Mouse (Mus musculus): ENCODE measurements around the gene Syngr1. TPM values are rescaled to one million over a fixed set of nuclear protein-coding genes. Genes with fewer than 3 reads are reported as not detected.

Gene Syngr1
- polyA plus RNA-seq, 1 experiment = 47.9 TPM

- Histone ChIP-seq H3K27ac (replicated peaks; ENCODE audit: low read depth, low read length) (no peak overlapping the region), H3K4me1 (ENCODE audit: control insufficient read depth, insufficient read depth, insufficient read length, low read length) (peaks cover 8% of the 10 kb centered on the region; the same call in 1 of the 2 replicates), H3K4me3 (ENCODE audit: insufficient read depth, low read depth, low read length) (no peak overlapping the region)
Observed at GRCm38 (mm10) chr15:80078058-80078814, 12.9 kb upstream of the Syngr1 start.

DNA sequence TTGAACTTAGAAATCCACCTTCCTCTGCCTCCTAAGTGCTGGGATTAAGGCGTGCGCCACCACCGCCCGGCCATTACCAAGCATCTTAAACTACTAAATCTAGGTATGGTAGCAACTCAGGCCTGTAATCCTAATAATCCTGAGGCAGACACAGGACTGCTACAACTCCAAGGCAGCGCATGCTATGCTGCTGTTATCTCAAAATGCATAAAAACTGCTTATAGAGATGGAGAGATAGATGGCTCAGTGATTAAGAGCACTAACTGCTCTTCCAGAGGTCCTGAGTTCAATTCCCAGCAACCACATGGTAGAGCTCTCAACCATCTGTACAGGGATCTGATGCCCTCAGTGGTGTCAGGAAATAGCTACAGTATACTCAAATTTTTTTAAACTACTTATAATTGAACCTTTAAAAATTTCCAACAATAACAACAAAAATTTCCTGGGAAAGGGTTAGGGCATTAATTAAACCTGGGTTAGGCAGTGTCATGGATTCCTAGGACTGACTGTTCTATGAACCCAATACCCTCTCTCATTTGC is 11.9 kb upstream of the Syngr1 start:
- H3K4me3 ChIP-seq (ENCODE audit: insufficient read depth, low read depth, low read length) = no peak overlapping the region
- H3K4me1 ChIP-seq (ENCODE audit: control insufficient read depth, insufficient read depth, insufficient read length, low read length) = peaks cover 8% of the 10 kb centered on the region; the same call in 1 of the 2 replicates
- H3K27ac ChIP-seq (replicated peaks; ENCODE audit: low read depth, low read length) = no peak overlapping the region

- Histone ChIP-seq H3K27ac (replicated peaks; ENCODE audit: low read depth, low read length) (no peak overlapping the region), H3K4me3 (ENCODE audit: insufficient read depth, low read depth, low read length) (no peak overlapping the region), H3K4me1 (ENCODE audit: control insufficient read depth, insufficient read depth, insufficient read length, low read length) (peaks cover 3% of the 10 kb centered on the region; the same call in 1 of the 2 replicates)
Observed at GRCm38 (mm10) chr15:80079954-80080353, 11.2 kb upstream of the Syngr1 start.

DNA sequence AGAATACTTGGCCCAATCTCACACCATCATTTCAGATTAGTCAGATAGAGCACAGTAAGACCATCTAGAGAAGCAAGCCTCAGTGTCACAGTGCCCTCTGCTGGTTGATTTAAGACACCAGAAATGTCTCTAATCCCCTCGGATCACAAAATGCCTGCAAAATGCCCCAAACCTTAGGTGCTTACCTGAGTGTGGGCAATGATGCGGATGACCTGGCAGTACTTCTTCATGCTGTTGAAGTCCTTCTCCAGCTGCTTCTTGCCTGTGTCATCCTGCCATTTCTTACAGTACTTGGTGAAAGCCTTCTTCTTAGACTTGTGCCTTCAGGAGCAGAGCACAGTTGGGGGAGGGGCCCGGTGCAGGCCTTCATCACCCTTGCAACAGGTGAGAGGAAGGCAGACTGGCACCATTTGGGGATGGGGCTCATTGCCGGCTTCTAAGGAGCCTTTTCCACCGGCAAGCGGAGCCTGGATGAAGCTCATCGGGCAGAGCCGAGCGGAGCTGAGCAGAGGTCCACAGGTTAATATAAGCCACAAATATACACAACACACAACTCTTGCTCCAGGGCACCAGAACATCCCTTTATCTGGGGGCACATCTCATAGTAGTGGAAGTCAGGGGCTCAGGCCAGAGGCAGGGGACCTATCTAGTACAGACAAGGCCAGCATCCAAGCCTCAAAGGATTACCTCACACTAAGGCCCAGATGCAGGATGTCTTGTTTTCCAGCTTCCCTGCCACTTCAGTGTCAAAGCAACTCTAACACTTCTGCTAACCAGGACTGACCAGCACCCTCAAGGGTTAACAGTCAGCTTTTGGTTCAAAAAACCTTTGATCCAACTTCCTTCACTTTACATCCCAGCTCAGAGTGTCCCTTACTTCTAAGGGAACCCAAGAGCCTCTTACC is 10.2 kb upstream of the Syngr1 start:
- Histone ChIP-seq H3K4me3 (ENCODE audit: insufficient read depth, low read depth, low read length) (no peak overlapping the region; the same call in 1 of the 2 replicates), H3K4me1 (ENCODE audit: control insufficient read depth, insufficient read depth, insufficient read length, low read length) (peaks cover 3% of the 10 kb centered on the region; the same call in 1 of the 2 replicates), H3K27ac (replicated peaks; ENCODE audit: low read depth, low read length) (no peak overlapping the region)

GRCm38 (mm10) chr15:80081801-80082546 is 9.2 kb upstream of the Syngr1 start:
- peaks cover 3% of the 10 kb centered on the region; the same call in 1 of the 2 replicates for H3K4me1 ChIP-seq (ENCODE audit: control insufficient read depth, insufficient read depth, insufficient read length, low read length)
- 0 out of 2 replicates have a peak overlapping the region, but pooled peaks have one; percentile 5 for H3K27ac ChIP-seq (replicated peaks; ENCODE audit: low read depth, low read length)
- peak overlapping the region; percentile 73 for H3K4me3 ChIP-seq (ENCODE audit: insufficient read depth, low read depth, low read length)

DNA sequence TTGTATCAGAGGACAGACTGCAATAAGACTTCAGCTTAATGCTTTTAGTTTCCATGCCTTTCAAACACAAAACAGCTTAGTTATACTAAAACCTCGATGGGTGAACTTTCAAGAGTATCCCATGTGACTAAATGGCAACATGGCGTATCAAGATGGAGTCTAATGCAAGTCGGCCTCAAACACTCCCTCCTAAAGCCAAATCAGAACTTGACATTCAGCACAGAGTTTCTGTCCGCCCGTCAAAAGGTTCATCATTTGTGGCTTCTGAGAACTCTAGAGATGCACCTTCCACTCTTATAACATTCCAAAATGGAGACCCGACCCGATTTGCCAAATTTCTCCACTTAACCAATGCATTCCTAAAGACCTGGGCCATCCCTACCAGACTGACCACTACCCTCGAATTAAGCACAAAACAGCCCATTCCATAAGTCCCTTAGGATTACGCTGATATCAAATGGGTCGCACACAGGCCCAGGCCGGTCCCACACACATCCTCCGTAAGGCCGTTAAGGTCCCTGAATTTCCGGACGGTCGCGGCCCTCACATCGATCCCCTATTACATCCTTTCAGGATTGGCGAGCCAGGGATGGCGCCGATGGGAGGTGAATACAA is 8.4 kb upstream of the Syngr1 start:
- Histone ChIP-seq H3K4me3 (ENCODE audit: insufficient read depth, low read depth, low read length) (peak overlapping the region; percentile 73), H3K4me1 (ENCODE audit: control insufficient read depth, insufficient read depth, insufficient read length, low read length) (peaks cover 3% of the 10 kb centered on the region; the same call in 1 of the 2 replicates), H3K27ac (replicated peaks; ENCODE audit: low read depth, low read length) (peak overlapping the region; percentile 84)

GRCm38 (mm10) chr15:80083276-80083731 is 7.8 kb upstream of the Syngr1 start:
- Histone ChIP-seq H3K4me3 (ENCODE audit: insufficient read depth, low read depth, low read length) (peak overlapping the region; percentile 73), H3K4me1 (ENCODE audit: control insufficient read depth, insufficient read depth, insufficient read length, low read length) (peaks cover 3% of the 10 kb centered on the region; the same call in 1 of the 2 replicates), H3K27ac (replicated peaks; ENCODE audit: low read depth, low read length) (peak overlapping the region; percentile 93)

- peak overlapping the region; percentile 93 for H3K27ac ChIP-seq (replicated peaks; ENCODE audit: low read depth, low read length)
- peaks cover 3% of the 10 kb centered on the region; the same call in 1 of the 2 replicates for H3K4me1 ChIP-seq (ENCODE audit: control insufficient read depth, insufficient read depth, insufficient read length, low read length)
- H3K4me3 ChIP-seq (ENCODE audit: insufficient read depth, low read depth, low read length) = peak overlapping the region; percentile 70
Observed at GRCm38 (mm10) chr15:80083740-80084139, 7.4 kb upstream of the Syngr1 start.

- Histone ChIP-seq H3K27ac (replicated peaks; ENCODE audit: low read depth, low read length) (no peak overlapping the region), H3K4me3 (ENCODE audit: insufficient read depth, low read depth, low read length) (no peak overlapping the region), H3K4me1 (ENCODE audit: control insufficient read depth, insufficient read depth, insufficient read length, low read length) (no peaks in the 10 kb centered on the region)
Observed at GRCm38 (mm10) chr15:80087406-80088012, 3.6 kb upstream of the Syngr1 start.

- no peak overlapping the region for H3K27ac ChIP-seq (replicated peaks; ENCODE audit: low read depth, low read length)
- no peak overlapping the region for H3K4me3 ChIP-seq (ENCODE audit: insufficient read depth, low read depth, low read length)
Observed at GRCm38 (mm10) chr15:80088637-80089036, 2.5 kb upstream of the Syngr1 start.

GRCm38 (mm10) chr15:80090155-80090554 is 979 bp upstream of the Syngr1 start:
- Histone ChIP-seq H3K4me3 (ENCODE audit: insufficient read depth, low read depth, low read length) (peak overlapping the region; percentile 78; the same call in 1 of the 2 replicates), H3K27ac (replicated peaks; ENCODE audit: low read depth, low read length) (no peak overlapping the region), H3K4me1 (ENCODE audit: control insufficient read depth, insufficient read depth, insufficient read length, low read length) (no peaks in the 10 kb centered on the region)

More at GRCm38 (mm10) chr15:80088637-80089036, 2.5 kb upstream of the Syngr1 start:
- H3K4me1 ChIP-seq (ENCODE audit: control insufficient read depth, insufficient read depth, insufficient read length, low read length) = no peaks in the 10 kb centered on the region

DNA sequence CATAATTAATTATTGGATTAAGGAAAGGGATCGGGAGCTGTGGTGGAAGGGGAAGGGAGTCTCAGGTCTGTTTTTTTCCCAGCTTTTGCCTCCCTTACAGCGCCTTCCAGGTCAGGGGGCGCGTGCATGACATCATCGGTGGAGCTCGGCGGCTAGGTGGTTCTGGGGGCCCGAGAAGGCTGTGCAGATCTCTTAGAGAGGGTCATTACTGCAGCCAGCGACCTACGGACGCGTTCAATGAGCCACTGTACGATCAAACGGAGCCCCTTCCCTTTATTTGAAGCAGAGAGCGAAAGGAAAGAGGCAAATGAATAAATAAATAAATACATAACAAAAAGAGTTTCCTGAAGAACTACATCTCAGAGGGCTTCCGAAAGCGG is 403 bp upstream of the Syngr1 start:
- Histone ChIP-seq H3K4me3 (ENCODE audit: insufficient read depth, low read depth, low read length) (peak overlapping the region; percentile 78), H3K27ac (replicated peaks; ENCODE audit: low read depth, low read length) (0 out of 2 replicates have a peak overlapping the region, but pooled peaks have one; percentile 8), H3K4me1 (ENCODE audit: control insufficient read depth, insufficient read depth, insufficient read length, low read length) (no peaks in the 10 kb centered on the region)

DNA sequence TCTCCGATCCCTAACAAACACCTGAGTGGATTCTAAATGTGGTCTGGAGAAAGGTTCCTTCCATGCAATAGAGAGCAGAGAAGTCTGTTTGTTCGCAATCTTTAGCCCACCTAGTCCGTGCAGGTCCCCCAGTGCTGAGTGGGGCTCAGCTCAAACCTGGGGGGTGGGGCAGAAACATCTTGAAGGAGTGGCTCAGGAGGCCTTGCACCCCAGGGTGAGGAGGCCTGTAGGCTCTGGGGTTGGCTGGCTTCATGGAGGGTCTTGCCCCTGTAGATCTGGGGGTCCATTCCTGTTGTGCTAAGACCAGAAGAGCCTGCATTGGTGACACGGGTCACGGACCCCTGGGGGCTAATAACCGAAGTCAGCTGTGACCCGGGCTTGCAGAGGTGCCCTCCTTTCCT is 907 bp downstream of the Syngr1 start:
- Histone ChIP-seq H3K27ac (replicated peaks; ENCODE audit: low read depth, low read length) (no peak overlapping the region), H3K4me1 (ENCODE audit: control insufficient read depth, insufficient read depth, insufficient read length, low read length) (no peaks in the 10 kb centered on the region), H3K4me3 (ENCODE audit: insufficient read depth, low read depth, low read length) (peak overlapping the region; percentile 78)

Data from brown adipose tissue, adult 24 weeks (tissue).